Mouse (Mus musculus) lung, adult 2 months (tissue): Measurements from ENCODE around the gene Vsx2. TPM values are rescaled to one million over a fixed set of nuclear protein-coding genes. Genes with fewer than 3 reads are reported as not detected.

Experiments used
- DNase-seq: peaks from one replicate; pipeline ENCODE4 v3.0.0; 2022
- H3K4me1 ChIP-seq: fragments of 200-500 bp; 2 replicates; pipeline ENCODE4 v1.6.1; 2011; ENCODE audit warnings: low read length; ENCODE audit not compliant: control insufficient read depth, insufficient read depth
- H3K4me3 ChIP-seq: fragments of 200-500 bp; replicated peaks from 2 replicates; pipeline ENCODE3; 2011; ENCODE audit warnings: low read depth, mild to moderate bottlenecking, control low read depth, low read length; ENCODE audit errors: extremely low read depth
- CTCF ChIP-seq: fragments of 200-500 bp; IDR thresholded peaks from 2 replicates; pipeline ENCODE4 v1.5.1; 2011; ENCODE audit warnings: mild to moderate bottlenecking, low read length, control low read depth; ENCODE audit not compliant: insufficient read depth
- POLR2A ChIP-seq: fragments of 200-500 bp; IDR thresholded peaks from 2 replicates; pipeline ENCODE4 v1.6.1; 2011; ENCODE audit warnings: low read depth, mild to moderate bottlenecking, control low read depth, low read length, borderline replicate concordance; ENCODE audit errors: extremely low read depth
- WGBS: fragments of 180-500 bp; shearing (Covaris S2); methylation state at CpG from one replicate; pipeline ENCODE4 v1.1.7; 2018; 5-methylcytosine and 5-hydroxymethylcytosine counted together
- polyA plus RNA-seq: library from polyadenylated mRNA; depleted of rRNA; stranded (reverse); fragments of >200 nt; gene quantifications from 2 replicates; pipeline ENCODE4 v1.2.3, GENCODE M21; 2012; rRNA removed

Gene Vsx2
- polyA plus RNA-seq, 1 experiment, result not detected

GRCm38 (mm10) chr12:84631867-84632266 is 62.3 kb downstream of the Vsx2 start:
- Histone ChIP-seq H3K4me3 (no peak overlapping the region), H3K4me1 (no peaks in the 10 kb centered on the region)
- TF ChIP-seq POLR2A, result no peak
- TF ChIP-seq CTCF, result no peak
- WGBS, result 66% methylated on average over 3 of the region's 3 CpGs
- DNase-seq, result no peak

GRCm38 (mm10) chr12:84640253-84640652 is 70.7 kb downstream of the Vsx2 start:
- TF ChIP-seq POLR2A (no peak), CTCF (no peak)
- Histone ChIP-seq H3K4me3 (no peak overlapping the region), H3K4me1 (no peaks in the 10 kb centered on the region)
- 22% methylated on average over 6 of the region's 6 CpGs for WGBS
- no peak for DNase-seq

- DNase-seq, result no peak
- no peaks in the 10 kb centered on the region for H3K4me1 ChIP-seq
- no peak within 1 kb of the TSS for H3K4me3 ChIP-seq
- TF ChIP-seq POLR2A (no peak), CTCF (no peak)
- 15% methylated on average over 9 of the region's 9 CpGs for WGBS
These were observed 71.1 kb downstream of the Vsx2 start, which contains the start of gene Vrtn for GRCm38 (mm10) chr12:84640654-84641053. Gene Vrtn (plus strand): TSS chr12:84641019.

Other genes starting within 250 kb of the Vsx2 start
- 23.7 and 31.8 TPM in 2 replicates for gene Coq6, start 208.1 kb upstream of the Vsx2 start, polyA plus RNA-seq
- gene Fam161b, start 207.9 kb upstream of the Vsx2 start, polyA plus RNA-seq, result 1.9 and 2.5 TPM in 2 replicates
- 5.5 and 11.5 TPM in 2 replicates for gene Entpd5, start 160.7 kb upstream of the Vsx2 start, polyA plus RNA-seq
- gene Bbof1, start 160.7 kb upstream of the Vsx2 start, polyA plus RNA-seq, result 0.54 and 0.73 TPM in 2 replicates
- 3.8 and 5.4 TPM in 2 replicates for gene Rnf113a2, start 152.6 kb upstream of the Vsx2 start, polyA plus RNA-seq
- gene Aldh6a1, start 118.8 kb upstream of the Vsx2 start, polyA plus RNA-seq, result 18.4 and 27.3 TPM in 2 replicates
- 11.4 and 14.1 TPM in 2 replicates for gene Lin52, start 118.3 kb upstream of the Vsx2 start, polyA plus RNA-seq
- gene Abcd4, start 47.7 kb downstream of the Vsx2 start, polyA plus RNA-seq, result 20.7 and 26.4 TPM in 2 replicates
- not detected in 2 replicates for gene Vrtn, start 71.3 kb downstream of the Vsx2 start, polyA plus RNA-seq
- 0.07 TPM in 1 of 2 replicates, not detected in the other for gene Syndig1l, start 129.1 kb downstream of the Vsx2 start, polyA plus RNA-seq
- 572 and 1,005 TPM in 2 replicates for gene Npc2, start 203.4 kb downstream of the Vsx2 start, polyA plus RNA-seq
- gene Isca2, start 203.5 kb downstream of the Vsx2 start, polyA plus RNA-seq, result 28.0 and 34.2 TPM in 2 replicates